Mouse (Mus musculus): ENCODE data around the gene Kdf1. TPM values are rescaled to one million over a fixed set of nuclear protein-coding genes. Genes with fewer than 3 reads are reported as not detected.

Gene Kdf1
- polyA plus RNA-seq, 1 experiment from 2014 or later: 0.37 TPM

DNA sequence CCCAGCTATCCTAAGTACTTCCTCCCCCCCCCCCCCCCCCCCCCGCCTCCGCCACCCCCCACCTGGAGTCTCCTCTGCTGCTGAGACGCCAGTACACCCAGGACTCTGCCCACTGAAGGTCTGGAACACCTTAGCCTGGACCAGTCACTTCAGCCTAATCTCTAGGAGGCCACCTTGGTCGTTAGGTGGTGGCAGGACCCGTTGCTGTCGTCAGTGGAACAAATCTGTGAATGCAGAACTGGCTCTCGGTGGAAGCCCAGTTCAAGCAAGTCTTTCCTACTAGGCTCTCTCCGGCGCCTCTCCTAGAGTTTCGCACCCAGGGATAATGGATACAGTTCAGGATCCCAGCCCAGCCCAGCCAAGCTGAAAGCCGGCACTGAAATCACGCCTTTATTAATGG, 24.9 kb upstream of the Kdf1 start:
- no peak overlapping the region for H3K27ac ChIP-seq (replicated peaks; ENCODE audit: low read depth, low read length)
- DNase-seq (no peak), ATAC-seq (ENCODE audit: low FRiP score, low TSS enrichment) (no peak)
- peaks cover 13% of the 10 kb centered on the region for H3K4me1 ChIP-seq (ENCODE audit: control insufficient read depth, insufficient read depth, low read length)
- peak overlapping the region; percentile 50 for H3K4me2 ChIP-seq (ENCODE audit: low read length)
- no peaks in the 10 kb centered on the region for H3K36me3 ChIP-seq (ENCODE audit: control insufficient read depth, insufficient read depth, low read length)
- H3K4me3 ChIP-seq (replicated peaks; ENCODE audit: low read depth, low read length): peak overlapping the region; percentile 22; the same call in 1 of the 2 replicates
- WGBS: 28% methylated on average over 9 of the region's 12 CpGs
- H3K9ac ChIP-seq (replicated peaks; ENCODE audit: low read length): no peak overlapping the region
- peaks cover 45% of the 10 kb centered on the region for H3K27me3 ChIP-seq (ENCODE audit: control insufficient read depth, insufficient read depth, low read length)
- no peaks in the 10 kb centered on the region for H3K9me3 ChIP-seq (ENCODE audit: control insufficient read depth, low read length)

DNA sequence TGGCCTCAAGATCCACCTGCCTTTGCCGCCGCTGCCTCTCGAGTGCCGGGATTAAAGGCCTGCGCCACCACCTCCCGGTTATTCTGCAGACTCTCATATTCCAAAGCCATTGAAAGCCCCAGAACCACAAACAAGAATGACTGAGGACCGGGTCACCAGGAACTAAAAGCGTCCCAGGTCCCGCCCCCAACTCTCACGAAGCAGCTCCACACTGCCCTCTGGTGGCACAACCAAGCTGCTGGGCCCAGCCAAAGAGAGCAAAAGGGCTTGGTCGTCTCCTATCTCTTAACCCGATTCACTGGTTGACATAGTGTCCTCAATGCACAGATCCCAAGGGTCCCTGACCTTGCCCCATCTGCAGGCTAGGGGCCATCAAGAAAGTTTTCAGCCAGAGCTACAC, 24.3 kb upstream of the Kdf1 start:
- under 1% methylated on average over 12 of the region's 12 CpGs for WGBS
- Histone ChIP-seq H3K36me3 (ENCODE audit: control insufficient read depth, insufficient read depth, low read length) (no peaks in the 10 kb centered on the region), H3K4me1 (ENCODE audit: control insufficient read depth, insufficient read depth, low read length) (peaks cover 13% of the 10 kb centered on the region), H3K4me2 (ENCODE audit: low read length) (peak overlapping the region; percentile 50), H3K27ac (replicated peaks; ENCODE audit: low read depth, low read length) (no peak overlapping the region), H3K9me3 (ENCODE audit: control insufficient read depth, low read length) (no peaks in the 10 kb centered on the region), H3K9ac (replicated peaks; ENCODE audit: low read length) (no peak overlapping the region), H3K4me3 (replicated peaks; ENCODE audit: low read depth, low read length) (peak overlapping the region; percentile 22), H3K27me3 (ENCODE audit: control insufficient read depth, insufficient read depth, low read length) (peaks cover 51% of the 10 kb centered on the region)
- ATAC-seq (ENCODE audit: low FRiP score, low TSS enrichment) (peak; percentile 24; the same call in 1 of the 2 replicates), DNase-seq (peak; percentile 90)

DNA sequence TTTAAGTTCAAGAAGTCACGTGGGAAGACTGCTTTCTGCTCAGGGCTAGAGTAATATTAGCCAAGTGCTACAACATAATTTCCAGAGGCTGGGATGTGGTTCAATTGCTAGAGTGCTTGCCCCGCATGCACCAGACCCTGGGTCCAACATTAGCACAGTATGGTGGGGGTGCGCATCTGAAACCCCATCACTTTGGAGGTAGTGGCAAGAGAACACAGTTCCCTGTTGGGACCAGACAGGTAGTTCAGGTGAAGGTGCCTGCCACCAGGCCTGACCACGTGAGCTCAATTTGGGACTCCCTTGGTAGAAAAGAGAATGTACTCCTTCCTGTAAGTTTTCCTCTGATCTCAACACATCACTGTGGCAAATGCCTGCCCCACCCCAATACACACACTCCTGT, 23.9 kb upstream of the Kdf1 start:
- Histone ChIP-seq H3K4me3 (replicated peaks; ENCODE audit: low read depth, low read length) (no peak overlapping the region), H3K9ac (replicated peaks; ENCODE audit: low read length) (no peak overlapping the region), H3K9me3 (ENCODE audit: control insufficient read depth, low read length) (no peaks in the 10 kb centered on the region), H3K27me3 (ENCODE audit: control insufficient read depth, insufficient read depth, low read length) (peaks cover 55% of the 10 kb centered on the region), H3K4me2 (ENCODE audit: low read length) (no peak overlapping the region), H3K27ac (replicated peaks; ENCODE audit: low read depth, low read length) (no peak overlapping the region), H3K4me1 (ENCODE audit: control insufficient read depth, insufficient read depth, low read length) (peaks cover 13% of the 10 kb centered on the region), H3K36me3 (ENCODE audit: control insufficient read depth, insufficient read depth, low read length) (no peaks in the 10 kb centered on the region)
- DNase-seq (no peak), ATAC-seq (ENCODE audit: low FRiP score, low TSS enrichment) (no peak)
- 69% methylated on average over 4 of the region's 4 CpGs for WGBS

DNA sequence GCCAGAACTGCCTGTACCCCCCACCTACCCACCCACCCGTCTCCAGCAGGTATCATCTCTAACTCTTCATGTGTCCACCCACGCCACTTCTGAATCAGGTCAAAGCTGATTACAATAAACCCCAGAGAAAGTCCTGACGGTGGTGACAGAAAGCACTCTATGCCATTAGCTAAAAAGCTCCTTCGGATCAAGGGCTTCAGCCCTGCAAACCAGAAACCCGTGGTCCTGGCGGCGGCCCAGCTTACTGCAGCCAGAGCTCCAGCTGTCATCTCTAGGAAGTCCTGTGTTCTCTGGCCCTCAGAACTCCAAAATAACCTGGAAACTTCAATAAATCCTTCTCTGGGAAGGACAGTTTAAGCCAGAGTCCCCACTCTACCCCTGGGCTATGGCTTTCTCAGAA, 23.1 kb upstream of the Kdf1 start:
- Histone ChIP-seq H3K27me3 (ENCODE audit: control insufficient read depth, insufficient read depth, low read length) (peaks cover 63% of the 10 kb centered on the region), H3K36me3 (ENCODE audit: control insufficient read depth, insufficient read depth, low read length) (no peaks in the 10 kb centered on the region), H3K27ac (replicated peaks; ENCODE audit: low read depth, low read length) (no peak overlapping the region), H3K4me1 (ENCODE audit: control insufficient read depth, insufficient read depth, low read length) (peaks cover 13% of the 10 kb centered on the region), H3K9ac (replicated peaks; ENCODE audit: low read length) (no peak overlapping the region), H3K4me3 (replicated peaks; ENCODE audit: low read depth, low read length) (no peak overlapping the region), H3K9me3 (ENCODE audit: control insufficient read depth, low read length) (no peaks in the 10 kb centered on the region), H3K4me2 (ENCODE audit: low read length) (no peak overlapping the region)
- DNase-seq (peak; percentile 28), ATAC-seq (ENCODE audit: low FRiP score, low TSS enrichment) (no peak)
- WGBS: 35% methylated on average over 7 of the region's 7 CpGs

DNA sequence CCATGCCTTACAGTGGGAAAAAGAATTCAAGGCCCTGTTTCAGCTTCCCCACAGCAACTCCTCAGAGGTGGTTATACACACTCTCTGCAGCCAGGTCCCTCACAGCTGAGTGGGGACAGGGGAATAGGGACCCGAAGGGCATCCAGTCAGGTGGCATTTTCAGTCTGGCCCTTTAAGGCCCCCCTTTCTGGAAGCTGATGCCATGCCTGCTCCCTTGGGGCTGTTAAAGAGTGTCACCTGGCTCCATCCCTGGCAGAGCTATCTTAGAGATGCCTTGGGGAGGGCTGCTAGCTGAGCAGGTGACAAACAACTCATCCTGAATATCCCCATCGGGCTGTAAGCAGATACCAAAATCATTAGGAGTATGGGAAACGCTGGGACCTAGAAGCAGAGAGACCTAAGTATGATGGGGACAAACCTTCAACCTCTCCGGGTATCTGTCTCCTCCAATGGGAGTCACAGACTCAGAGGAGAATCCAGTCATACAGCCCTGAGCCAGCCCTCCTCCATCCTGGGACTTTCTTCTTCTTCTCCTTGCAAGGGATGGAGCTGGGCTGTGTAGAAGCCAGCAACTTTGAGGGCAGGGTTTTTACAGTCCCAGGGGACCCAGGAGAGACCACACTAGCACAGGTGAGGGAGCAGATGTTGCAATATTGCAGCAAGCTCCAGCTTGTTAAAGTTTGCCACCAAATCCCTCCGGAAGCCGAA, 21.9 kb upstream of the Kdf1 start:
- Histone ChIP-seq H3K27ac (replicated peaks; ENCODE audit: low read depth, low read length) (no peak overlapping the region), H3K9me3 (ENCODE audit: control insufficient read depth, low read length) (no peaks in the 10 kb centered on the region), H3K4me3 (replicated peaks; ENCODE audit: low read depth, low read length) (peak overlapping the region; percentile 61), H3K9ac (replicated peaks; ENCODE audit: low read length) (peak overlapping the region; percentile 61; the same call in 1 of the 2 replicates), H3K4me1 (ENCODE audit: control insufficient read depth, insufficient read depth, low read length) (peaks cover 13% of the 10 kb centered on the region), H3K4me2 (ENCODE audit: low read length) (peak overlapping the region; percentile 98), H3K36me3 (ENCODE audit: control insufficient read depth, insufficient read depth, low read length) (no peaks in the 10 kb centered on the region), H3K27me3 (ENCODE audit: control insufficient read depth, insufficient read depth, low read length) (peaks cover 63% of the 10 kb centered on the region)
- WGBS: 26% methylated on average over 6 of the region's 6 CpGs
- no peak for ATAC-seq (ENCODE audit: low FRiP score, low TSS enrichment)
- DNase-seq: no peak

DNA sequence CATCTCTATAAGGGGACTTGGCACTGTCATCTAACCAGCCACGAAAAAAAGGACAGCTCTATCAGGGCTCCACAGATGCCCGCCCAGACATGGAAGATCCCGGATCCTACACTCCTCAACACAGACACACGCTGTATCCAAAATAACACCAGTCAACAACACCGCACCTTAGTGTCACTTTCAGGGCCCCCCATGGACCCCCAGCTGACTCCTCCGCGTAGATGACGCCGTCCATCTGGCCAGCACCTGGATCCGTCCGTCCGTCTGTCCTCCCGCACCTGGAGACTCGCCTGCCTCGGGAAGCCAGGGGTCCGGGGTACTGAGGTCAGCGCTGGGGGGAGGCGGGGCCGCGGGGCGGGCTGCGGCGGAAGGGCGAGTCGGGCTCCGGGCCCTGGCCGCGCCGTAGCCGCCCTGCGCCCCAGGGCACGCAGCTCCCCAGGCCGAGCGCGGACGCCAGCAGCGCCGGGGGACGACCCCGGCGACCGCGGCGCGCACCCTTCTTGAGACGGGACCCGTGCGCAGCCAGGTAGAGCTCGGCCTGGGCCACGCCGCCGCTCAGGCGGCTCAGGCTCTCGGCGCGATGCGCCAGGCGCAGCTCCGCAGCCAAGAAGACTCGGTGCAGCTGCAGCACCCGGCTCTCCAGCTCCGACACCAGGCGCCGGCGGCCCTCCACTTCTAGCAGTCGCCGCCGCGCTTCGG, 21.2 kb upstream of the Kdf1 start:
- Histone ChIP-seq H3K27ac (replicated peaks; ENCODE audit: low read depth, low read length) (no peak overlapping the region), H3K4me3 (replicated peaks; ENCODE audit: low read depth, low read length) (peak overlapping the region; percentile 61), H3K4me2 (ENCODE audit: low read length) (peak overlapping the region; percentile 98), H3K27me3 (ENCODE audit: control insufficient read depth, insufficient read depth, low read length) (peaks cover 63% of the 10 kb centered on the region), H3K4me1 (ENCODE audit: control insufficient read depth, insufficient read depth, low read length) (peaks cover 13% of the 10 kb centered on the region), H3K9me3 (ENCODE audit: control insufficient read depth, low read length) (no peaks in the 10 kb centered on the region), H3K9ac (replicated peaks; ENCODE audit: low read length) (peak overlapping the region; percentile 61), H3K36me3 (ENCODE audit: control insufficient read depth, insufficient read depth, low read length) (no peaks in the 10 kb centered on the region)
- ATAC-seq (ENCODE audit: low FRiP score, low TSS enrichment): peak; percentile 64
- WGBS: under 1% methylated on average over 70 of the region's 70 CpGs
- DNase-seq: peak; percentile 71

DNA sequence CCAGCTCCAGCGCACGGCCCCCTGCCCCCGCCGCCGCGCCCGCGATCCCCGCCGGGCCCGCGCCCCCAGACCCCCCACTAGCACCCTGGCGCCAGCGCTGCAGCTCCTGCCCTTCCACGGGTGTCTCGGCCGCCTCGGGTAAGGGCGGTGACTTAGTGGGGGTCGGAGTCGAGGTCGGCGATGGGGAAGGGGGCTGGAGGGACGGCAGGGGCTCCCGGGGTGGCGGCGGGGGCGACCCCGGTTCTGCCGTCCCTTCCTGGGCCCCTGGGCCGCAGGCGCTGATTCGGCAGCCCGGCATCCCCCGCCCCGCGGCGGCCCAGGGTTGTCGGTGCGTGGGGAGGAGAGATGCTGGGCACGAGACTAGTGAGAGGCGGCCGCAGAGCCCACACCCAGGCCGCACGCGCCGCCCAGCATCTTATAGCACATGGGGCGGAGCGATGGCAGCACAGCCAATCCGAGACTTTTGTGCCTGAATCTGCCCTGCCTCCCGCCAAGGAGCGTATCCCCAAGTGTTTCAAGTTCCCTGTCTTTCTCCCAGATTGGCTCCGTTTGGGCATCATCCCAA, 20.5 kb upstream of the Kdf1 start, which contains the start of gene Trnp1:
Gene Trnp1, minus strand, starts transcription at position 391 of the 565 bp plus-strand sequence.
- Histone ChIP-seq H3K27ac (replicated peaks; ENCODE audit: low read depth, low read length) (no peak within 1 kb of the TSS), H3K4me1 (ENCODE audit: control insufficient read depth, insufficient read depth, low read length) (peaks cover 13% of the 10 kb centered on the region), H3K9me3 (ENCODE audit: control insufficient read depth, low read length) (no peaks in the 10 kb centered on the region), H3K9ac (replicated peaks; ENCODE audit: low read length) (peak within 1 kb of the TSS; percentile 61), H3K4me2 (ENCODE audit: low read length) (peak within 1 kb of the TSS; percentile 98), H3K36me3 (ENCODE audit: control insufficient read depth, insufficient read depth, low read length) (no peaks in the 10 kb centered on the region), H3K4me3 (replicated peaks; ENCODE audit: low read depth, low read length) (peak within 1 kb of the TSS; percentile 61), H3K27me3 (ENCODE audit: control insufficient read depth, insufficient read depth, low read length) (peaks cover 63% of the 10 kb centered on the region)
- under 1% methylated on average over 39 of the region's 53 CpGs for WGBS
- peak; percentile 91 for DNase-seq
- peak; percentile 84 for ATAC-seq (ENCODE audit: low FRiP score, low TSS enrichment)

DNA sequence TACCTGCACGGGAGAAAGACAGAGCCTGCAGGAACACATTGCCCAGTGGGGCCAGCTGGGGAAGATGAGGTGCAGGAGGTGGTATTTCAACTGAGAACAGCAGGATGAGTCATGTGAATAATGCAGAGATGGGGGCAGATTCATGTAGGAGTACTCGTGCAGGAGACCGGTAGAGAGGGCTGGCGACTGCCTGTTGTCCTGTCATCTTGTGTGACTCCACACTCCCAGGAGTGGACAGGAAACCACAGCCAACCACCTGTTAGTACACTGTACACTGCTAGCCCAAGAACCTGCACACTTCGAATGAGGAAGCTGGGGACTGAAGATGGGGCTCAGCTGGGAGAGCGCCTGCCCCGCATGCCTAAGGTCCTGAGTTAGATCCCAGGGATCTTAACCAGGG, 17.2 kb upstream of the Kdf1 start:
- no peaks in the 10 kb centered on the region for H3K9me3 ChIP-seq (ENCODE audit: control insufficient read depth, low read length)
- H3K9ac ChIP-seq (replicated peaks; ENCODE audit: low read length): no peak overlapping the region
- no peak for DNase-seq
- H3K4me2 ChIP-seq (ENCODE audit: low read length): no peak overlapping the region
- H3K4me1 ChIP-seq (ENCODE audit: control insufficient read depth, insufficient read depth, low read length): peaks cover 9% of the 10 kb centered on the region
- H3K27me3 ChIP-seq (ENCODE audit: control insufficient read depth, insufficient read depth, low read length): peaks cover 42% of the 10 kb centered on the region
- H3K36me3 ChIP-seq (ENCODE audit: control insufficient read depth, insufficient read depth, low read length): no peaks in the 10 kb centered on the region
- no peak overlapping the region for H3K27ac ChIP-seq (replicated peaks; ENCODE audit: low read depth, low read length)
- whole genome bisulfite sequencing: 66% methylated on average over 7 of the region's 7 CpGs
- ATAC-seq (ENCODE audit: low FRiP score, low TSS enrichment): no peak
- no peak overlapping the region for H3K4me3 ChIP-seq (replicated peaks; ENCODE audit: low read depth, low read length)
